Mouse (Mus musculus) layer of hippocampus, postnatal 25 days (tissue): ENCODE data around the gene Gm10271. TPM values are rescaled to one million over a fixed set of nuclear protein-coding genes. Genes with fewer than 3 reads are reported as not detected.

Source experiments
- DNase-seq, 2 experiments: peaks; one replicate each; pipeline ENCODE4 v3.0.0; 2022; ENCODE audit warnings: mixed read lengths in 2 of 2, low spot score in 1 of 2; ENCODE audit errors: extremely low spot score in 1 of 2
- total RNA-seq, 2 experiments: library from RNA; stranded (reverse); gene quantifications; 2 replicates each; pipeline ENCODE4 v1.2.3; 2021

The Gm10271 gene
- total RNA-seq, 2 experiments from 2014 or later: not detected

DNA sequence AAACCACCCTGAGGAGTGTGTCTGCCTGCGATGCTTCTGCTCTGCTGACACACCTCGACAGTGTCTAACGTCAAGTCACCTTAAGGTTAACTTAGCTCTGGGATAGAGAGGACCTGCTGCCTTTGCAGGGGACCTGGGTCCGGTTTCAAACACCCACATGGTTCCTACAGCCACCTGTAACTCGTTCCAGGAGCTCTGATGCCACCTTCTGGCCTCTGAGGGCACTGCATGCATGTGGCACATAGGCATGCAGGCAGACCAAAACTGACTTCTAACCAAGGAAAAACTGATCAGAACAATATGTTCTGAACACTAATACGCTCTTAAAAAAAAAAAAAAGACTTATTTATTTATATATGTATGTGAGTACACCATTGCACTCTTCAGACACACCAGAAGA lies 29.4 kb downstream of the Gm10271 start:
- DNase-seq: no peak

DNA sequence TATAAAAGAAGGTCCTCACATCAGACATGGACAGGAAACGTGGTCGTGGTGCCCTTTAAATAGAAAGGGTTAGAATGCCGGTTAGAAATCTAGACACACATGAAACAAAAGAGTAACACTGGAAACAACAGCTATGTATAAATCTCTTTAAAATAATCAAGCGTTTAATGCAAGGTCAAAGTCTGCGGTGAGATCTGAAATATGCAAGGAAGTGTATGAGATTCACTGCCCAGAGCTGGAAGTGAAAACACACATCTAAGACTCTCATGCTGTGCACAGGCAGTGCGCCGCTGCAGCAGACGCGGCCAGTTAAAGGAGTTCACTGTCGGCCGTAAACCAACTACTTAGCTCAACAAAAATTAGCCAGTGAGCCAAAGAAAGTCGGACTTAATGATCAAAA lies 37.4 kb downstream of the Gm10271 start:
- DNase-seq: no peak

DNA sequence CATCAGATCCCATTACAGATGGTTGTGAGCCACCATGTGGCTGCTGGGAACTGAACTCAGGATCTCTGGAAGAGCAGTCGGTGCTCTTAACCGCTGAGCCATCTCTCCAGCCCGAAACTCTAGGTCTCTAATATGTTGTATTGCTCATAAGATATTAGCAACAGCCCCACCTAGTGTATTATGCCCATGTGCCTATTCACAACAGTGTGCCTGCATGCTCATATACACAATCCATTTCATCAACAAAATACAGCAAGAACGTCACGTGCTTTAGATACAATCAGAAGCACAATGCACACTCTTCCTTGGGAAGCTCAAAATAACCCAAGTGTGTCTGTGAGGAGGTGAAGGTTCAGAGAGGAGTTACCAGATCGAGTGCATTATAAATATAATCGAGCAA lies 38.6 kb downstream of the Gm10271 start:
- DNase-seq: no peak

DNA sequence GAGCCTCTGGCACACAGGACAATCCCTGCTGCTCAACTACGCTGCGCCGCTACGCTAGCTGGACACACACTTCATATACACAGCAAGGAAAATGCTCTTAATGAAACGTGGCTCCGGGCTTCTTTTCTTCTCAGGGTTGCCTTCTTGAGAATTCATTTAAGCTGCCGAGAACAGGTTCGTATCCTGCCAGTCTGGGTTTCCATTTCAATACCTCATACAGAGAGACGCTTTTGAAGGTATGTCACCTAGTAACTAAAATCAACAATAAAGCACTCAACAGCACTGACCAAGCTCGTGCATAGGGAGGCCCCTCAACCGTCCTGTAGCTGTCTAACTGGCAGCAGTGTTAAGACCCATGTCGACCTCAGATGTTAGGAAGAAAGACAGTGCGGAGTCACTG lies 40.0 kb downstream of the Gm10271 start:
- DNase-seq: no peak

DNA sequence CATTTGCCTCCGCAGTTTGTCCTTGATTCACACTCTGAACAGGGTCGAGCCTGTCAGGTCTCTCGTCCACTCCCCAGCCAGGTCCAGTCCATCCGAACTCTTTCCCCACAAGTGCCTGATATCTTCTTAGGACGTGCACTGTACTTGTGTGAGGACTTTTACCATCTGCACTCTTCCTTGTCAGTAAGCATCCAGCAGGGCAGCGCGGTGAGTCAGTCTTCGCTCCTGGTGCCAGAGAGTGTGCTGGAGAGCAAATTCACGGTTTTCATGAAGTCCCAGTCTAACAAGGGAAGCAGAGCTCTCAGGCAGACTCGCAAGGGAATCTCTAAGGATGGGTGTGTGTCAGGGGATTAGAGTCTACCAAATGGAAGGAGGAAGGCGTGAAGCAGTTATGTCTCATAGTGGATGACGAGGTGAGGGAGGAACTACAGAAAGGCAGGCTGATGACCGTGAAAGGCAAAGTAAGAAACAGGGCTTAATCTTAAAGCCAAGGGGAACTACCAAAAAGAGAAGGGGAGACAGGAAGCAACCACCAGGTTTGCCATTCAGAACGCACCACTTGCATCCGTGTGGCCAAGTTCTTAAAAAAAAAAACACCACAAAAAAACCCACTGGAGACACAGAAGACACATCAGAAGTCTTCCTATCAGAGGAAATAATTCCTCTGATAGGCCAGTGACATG lies 40.8 kb downstream of the Gm10271 start:
- DNase-seq: no peak

DNA sequence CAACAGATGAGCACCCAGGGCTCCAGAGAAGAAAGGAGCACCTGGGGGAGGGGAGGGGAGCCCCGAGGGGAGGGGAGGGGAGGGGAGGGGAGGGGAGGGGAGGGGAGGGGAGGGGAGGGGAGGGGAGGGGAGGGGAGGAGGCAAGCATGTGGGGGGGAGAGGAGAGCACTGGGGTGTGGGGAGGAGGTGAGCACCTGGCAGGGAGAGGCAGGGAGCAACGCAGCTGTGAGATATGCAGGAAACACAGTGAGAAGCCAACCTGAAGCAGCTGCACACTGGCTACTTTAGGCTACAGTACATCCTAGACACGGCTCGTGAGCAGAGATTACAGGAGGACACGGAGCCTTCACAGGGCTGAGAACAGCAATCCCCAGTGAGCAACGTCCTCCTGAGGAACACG lies 41.5 kb downstream of the Gm10271 start:
- no peak for DNase-seq

DNA sequence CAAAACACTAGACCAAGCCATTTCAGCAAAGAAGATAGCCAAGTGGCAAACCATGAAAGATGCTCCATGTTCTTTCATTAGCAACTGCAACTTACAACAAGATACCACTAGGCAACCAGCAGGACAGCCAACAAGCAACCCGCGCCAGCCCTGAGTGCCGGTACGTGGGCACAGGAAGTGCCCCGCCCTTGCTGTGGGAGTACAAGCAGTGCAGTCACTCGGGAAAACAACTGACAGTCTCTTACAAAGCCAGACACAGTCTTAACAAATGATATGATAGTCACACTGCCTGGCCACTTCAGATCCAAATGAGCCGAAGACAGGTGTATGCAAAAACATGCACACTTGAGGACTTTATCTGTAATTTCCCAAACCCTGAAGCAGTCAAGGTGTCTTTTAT lies 41.9 kb downstream of the Gm10271 start:
- no peak for DNase-seq

DNA sequence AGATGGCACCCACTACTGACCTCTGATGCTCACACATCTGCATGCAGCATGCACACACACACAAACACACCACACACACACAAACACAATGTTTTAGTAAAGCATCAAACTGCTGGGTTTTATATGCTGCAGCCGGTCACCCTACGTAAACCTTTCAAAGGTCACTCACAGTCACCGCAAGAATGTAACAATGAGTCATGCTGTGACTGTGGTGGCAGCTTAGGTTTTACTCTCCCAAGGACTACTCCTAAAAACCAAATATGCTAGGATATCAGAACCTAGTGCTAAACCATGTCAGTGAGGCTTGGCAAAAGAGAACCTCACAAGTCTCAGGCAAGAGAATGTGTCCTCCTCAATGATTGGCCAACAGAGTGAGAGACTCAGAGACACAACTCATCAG lies 43.6 kb downstream of the Gm10271 start:
- DNase-seq: no peak

DNA sequence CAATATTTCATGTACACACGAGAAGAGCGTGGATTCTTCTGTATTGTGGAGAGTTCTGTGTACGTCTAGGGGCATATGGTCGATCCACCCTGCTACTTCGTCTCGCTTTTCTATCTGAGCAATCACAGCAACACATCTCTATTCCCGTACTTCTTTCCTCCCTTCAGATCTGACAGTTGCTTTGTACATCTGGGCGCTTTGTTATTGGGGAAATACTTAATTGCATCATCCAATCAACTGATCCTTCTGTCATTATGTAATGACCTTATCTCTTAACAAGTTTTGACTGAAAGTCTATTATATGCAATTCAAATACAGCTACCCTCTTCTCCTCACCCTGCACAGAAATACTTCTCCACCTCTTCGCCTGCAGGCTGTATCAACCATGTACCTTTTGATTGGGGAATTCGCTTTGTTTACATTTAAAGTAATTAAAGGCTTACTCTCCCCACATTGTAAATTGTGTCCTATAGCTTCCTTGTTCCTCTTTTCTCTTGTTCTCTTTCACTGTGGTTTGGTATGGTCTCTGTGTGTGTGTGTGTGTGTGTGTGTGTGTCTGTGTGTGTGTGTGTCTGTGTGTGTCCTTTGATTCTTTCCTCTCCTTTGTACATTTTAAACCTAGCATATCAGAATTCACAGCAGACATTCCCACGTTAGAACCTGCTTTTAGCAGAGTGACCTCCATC lies 45.8 kb downstream of the Gm10271 start:
- no peak for DNase-seq

DNA sequence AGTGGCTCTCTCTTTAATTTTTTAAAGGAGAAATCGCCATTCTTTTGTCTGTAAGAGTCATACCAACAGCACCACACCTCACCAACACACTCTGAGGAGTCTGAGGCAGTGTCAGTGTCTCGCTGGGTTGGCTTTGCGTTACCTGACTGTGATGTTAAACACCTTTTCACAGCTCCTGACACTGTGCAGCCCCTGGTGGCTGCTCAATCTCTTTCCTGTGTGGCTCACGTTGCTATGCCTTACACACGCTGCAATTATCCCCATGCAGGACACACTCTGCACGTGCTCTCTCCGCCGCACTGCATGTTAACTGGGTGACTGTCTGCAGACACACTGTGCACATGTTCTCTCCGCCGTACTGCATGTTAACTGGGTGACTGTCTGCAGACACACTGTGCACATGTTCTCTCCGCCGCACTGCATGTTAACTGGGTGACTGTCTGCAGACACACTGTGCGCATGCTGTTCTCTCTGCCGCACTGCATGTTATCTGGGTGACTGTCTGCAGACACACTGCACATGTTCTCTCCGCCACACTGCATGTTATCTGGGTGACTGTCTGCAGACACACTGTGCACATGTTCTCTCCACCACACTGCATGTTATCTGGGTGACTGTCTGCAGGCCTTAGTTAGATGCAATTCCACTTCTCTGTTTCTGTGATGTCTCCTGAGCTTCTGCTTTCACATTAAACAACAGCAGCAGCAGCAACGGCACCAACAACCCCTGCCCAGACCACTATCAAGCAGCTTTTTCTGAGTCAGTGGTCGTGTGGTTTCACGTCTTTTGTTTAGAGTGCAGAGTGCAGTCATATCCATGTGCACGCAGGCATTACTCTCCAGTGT lies 48.5 kb downstream of the Gm10271 start:
- DNase-seq: no peak

DNA sequence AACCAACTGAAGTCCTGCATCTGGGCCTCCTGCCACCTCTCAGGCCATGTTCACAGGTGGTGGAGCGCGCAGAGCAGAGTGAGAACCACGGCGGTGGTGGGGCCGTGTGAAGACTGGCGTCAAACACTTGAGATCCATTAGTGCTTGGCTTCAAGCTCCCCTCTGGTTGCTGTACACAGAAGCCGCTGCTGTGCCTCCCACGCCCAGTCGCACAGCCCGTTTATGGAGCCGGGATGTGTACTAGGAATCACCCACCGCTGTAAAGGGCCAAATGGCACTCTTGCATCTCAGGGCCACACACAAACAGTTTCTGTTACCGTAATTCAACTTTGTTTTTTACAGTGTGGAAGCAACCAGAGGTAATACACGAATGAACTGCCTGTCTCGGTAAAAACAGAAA lies 50.2 kb downstream of the Gm10271 start:
- no peak for DNase-seq

DNA sequence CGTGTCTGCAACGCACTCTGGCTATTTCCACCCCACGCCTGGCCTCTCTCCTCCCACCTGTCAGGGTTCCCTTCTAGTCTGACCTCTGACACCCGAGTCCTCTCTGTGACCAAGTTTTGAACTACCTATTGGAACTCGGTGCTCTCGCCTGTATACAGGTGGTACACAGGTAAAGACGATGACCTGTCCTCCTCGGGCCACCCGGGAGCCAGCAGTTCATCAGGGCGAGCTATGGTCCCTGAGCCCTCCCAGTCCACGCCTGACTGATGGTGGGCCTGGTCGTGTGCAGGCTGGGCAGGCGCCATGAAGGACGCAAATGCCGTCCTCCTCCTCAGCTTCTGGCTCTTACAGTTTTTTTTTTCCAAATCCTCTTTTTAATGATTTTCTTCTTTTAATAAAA lies 51.0 kb downstream of the Gm10271 start:
- no peak for DNase-seq

DNA sequence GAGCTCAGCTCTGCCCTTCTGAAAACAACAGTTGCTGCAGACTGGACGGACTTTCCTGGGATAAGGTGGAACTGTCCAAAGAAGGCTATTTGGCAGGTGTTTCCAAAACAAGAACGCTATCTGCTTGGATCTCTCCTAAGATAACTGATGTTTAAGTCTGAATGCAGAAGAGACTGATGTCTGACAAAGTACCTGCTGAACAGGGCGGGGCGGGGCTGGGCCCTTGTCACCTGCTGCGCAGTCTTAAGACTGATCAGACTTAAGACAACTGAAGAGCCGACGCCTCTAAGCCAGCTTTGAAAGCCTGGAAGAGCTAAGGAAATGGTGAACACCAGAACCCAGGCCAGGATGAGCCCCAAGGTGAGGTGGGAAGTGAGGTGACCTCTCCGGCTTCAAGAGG lies 51.8 kb downstream of the Gm10271 start:
- no peak for DNase-seq

DNA sequence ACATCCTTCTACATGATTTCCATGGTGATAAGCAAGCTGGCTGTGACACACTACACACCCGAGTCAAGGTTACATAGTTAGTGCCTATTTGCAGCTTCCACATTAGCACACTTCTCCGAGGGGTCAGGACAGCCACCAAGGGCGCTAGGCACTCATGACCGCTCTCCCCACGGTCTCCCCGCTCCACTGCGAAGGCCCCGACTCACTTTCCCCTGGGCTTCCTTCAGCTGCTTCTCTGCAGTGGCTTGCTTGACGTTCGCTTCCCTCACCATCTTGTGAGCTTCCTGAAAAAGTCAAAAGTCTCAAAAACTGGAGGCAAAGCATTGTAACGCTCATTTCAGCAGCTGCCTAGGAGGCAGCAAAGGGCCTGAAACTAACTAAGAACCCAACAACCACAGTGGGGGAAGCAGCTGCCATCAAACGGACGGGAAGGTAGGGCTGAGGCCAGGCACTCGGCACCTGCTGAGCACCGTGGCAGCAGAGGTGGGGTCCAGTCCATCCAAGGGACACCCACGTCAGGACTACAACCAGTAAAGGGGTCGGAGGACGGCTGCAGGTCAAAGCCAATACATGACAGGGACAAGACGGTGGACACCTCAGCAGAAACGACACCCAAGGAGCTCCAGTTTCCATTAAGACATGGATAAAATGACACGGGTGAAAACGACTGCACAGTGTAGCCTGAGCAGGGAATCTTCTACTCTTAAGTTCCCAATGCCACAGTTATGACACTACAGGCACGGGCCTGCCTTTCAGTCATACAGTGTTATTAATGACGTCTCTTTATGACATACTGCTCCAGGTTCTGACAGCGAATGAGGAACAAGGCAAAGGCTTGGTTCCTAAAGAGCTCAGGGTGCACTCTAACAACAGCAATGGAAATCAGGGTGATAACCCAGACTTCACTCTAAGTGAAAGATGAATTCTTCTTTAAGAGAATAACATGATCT lies 52.8 kb downstream of the Gm10271 start:
- DNase-seq: no peak

DNA sequence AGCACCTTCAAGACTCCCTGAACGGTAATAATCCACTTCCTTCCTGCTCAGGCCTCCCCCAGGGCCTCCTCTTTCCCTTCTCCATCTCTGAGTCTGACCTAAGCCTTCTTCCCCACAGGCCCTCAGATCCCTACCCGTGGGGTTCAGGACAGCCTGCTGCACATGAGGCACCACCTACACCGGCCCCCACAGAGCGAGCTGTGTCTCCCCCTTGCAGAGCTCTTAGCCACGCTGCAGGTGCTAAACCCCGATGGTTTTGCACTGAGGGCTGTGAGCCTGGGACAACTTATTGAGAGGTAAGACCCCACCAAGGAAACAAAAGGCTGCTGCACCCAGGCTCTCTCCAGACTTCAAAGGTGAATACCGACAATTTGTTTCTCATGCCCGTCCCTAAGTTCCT lies 55.8 kb downstream of the Gm10271 start:
- DNase-seq: no peak

DNA sequence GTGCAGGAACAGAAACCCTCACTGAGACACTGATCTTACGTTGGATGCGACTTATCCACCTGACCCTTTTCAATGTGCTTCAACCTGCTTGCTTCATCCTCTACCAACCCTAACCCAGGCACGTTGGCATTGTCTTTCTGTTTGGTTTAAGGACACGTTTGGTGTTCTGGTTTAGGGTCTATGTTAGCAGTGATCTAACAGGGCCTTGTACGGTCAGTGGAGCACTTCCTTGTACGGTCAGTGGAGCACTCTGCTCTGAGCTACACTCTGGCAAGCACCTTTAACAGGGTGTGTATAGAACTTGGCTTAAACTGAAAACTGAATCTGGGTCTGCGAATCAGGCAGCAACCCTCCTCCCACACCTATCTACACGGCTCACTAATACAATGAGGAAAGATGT lies 57.1 kb downstream of the Gm10271 start:
- DNase-seq: no peak

DNA sequence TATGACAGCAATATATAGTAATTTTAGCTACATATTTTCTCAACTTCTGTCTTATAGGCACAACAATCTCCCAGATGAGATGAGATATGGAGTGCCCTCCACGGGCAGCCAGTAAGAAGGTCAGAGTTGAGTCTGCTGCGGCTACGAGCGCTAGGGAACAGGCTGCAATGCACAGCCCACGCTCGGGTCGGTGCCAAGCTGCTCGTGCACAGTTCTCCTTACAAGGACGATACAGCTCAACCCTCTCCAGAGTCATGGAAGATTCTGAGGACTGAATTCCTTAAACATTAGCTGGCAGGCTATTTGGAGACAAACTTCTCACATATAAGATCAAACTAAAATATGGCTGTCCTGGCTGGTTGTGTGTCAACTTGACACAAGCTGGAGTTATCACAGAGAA lies 57.8 kb downstream of the Gm10271 start:
- DNase-seq: no peak

DNA sequence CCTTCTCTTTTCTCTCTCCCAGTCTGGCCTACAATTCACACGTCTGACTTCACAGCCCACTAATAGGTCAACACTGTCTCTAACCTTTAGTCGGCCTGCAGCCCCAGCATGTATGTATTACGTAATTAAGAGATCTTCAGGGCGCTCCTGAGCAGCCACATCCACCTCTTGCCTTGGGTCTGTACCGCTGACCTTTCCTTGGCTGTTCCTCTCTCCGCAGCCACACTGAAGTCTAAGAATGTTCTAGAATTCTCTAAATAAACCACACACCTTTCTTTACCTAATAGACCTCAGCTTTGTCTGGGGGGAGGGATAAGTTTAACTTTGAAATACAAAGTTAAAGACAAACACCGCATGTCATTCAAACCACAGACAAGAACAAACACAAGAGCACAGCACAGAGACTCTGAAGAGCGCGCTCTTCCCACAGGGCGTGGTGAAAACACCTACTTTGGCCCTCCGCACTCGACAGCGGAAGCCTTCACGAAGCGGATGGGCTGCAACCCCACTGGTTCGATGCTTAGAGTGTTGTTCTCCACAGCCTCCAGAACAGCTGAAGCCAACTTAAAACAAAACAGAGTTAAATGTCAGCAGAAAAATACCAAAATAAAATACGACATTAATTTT lies 58.6 kb downstream of the Gm10271 start:
- DNase-seq: no peak

DNA sequence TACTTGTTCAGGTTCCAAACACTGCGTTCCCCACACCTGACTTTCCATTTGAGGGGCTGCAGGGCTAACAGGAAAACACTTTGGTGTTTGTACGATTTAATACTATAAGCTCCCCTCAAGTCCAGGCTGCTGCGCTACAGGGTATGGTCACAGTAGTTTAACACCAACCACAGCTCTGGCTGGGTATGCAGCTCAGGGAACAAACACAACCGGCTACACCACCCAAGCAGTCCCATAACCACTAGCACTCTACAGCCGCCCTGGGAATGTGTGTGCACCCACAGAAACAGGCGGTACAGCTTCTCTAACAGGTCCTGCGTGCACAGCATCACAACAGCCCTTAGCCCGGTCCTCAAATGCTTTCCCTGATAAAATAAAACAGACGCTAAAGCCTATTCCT lies 59.6 kb downstream of the Gm10271 start:
- no peak for DNase-seq
